Mouse (Mus musculus): Measurements from ENCODE around the gene Ap4m1. TPM values are rescaled to one million over a fixed set of nuclear protein-coding genes. Genes with fewer than 3 reads are reported as not detected.

Gene Ap4m1
- 13.0 TPM for polyA plus RNA-seq (2014; fragmentation: Illumina TruSeq; extraction: RNeasy Lipid Tissue Mini Kit (QIAGEN cat#74804); ENCODE audit: low read depth, low replicate concordance)

DNA sequence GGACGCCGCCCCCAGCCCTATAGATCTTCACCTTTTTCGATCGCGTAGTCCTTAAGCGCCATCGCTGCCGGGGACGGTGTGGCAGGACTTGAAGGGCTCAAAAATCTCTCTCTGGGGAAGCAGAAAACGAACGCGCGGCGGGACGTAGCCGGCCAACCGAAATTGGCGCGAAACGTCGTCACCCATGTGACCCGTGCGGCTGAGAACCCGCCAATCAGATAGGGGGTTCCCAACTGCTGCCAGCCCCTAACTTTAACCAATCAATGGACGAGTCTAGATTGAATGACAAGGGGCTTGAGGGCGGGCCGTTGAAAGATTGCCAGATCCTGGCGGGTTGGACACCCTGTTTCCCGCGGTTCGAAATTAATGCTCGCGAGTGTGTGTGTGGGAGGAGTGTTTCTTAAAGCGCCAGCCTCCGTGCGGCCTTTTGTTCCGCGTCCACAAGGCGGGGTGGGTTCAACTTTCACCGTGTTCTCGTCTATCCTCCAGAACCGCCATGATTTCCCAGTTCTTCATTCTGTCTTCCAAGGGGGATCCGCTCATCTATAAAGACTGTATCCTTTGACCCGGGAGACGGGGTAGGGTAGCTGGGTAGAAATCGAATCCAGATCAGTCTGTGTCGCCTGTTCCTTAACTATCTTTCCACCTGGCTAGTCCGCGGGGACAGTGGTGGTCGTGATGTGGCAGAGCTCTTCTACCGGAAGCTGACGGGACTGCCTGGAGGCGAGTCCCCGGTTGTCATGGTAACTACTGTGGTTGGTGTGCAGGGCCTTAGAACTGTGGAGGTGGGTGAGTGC is at the start of gene Ap4m1, which contains the start of gene Mcm7:
TSS of gene Ap4m1 (plus strand) at position 308 of the 797 bp plus-strand sequence.
TSS of gene Mcm7 (minus strand) at position 728 of the 797 bp plus-strand sequence.

DNA sequence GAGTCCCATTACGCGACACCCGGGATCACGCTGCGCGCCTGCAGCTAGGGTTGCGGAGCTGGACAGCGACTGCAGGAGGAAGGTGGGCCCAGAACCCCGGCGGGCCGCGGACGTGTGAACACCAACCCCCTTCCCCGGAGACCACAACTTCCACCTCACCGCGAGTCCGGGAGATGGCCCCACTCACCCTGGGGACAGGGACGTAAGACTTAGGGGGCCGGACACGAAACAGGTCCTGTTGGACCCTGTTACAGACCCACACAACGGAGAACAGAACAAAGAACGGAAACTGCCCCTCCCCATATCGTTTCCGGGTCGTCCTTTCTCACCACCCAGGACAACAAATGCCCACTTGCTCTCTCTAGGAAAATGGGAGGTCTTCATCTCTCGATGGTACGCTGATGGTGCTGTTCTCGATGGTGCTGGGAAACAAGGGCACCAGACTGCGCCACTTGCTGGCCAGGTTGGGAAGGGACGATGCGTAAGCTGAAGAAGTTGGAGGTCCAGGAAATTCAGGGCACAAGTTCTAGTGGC is 16.3 kb upstream of the Ap4m1 start, which contains the start of gene Zfp113:
TSS of gene Zfp113 (minus strand) at position 302 of the 534 bp plus-strand sequence.

DNA sequence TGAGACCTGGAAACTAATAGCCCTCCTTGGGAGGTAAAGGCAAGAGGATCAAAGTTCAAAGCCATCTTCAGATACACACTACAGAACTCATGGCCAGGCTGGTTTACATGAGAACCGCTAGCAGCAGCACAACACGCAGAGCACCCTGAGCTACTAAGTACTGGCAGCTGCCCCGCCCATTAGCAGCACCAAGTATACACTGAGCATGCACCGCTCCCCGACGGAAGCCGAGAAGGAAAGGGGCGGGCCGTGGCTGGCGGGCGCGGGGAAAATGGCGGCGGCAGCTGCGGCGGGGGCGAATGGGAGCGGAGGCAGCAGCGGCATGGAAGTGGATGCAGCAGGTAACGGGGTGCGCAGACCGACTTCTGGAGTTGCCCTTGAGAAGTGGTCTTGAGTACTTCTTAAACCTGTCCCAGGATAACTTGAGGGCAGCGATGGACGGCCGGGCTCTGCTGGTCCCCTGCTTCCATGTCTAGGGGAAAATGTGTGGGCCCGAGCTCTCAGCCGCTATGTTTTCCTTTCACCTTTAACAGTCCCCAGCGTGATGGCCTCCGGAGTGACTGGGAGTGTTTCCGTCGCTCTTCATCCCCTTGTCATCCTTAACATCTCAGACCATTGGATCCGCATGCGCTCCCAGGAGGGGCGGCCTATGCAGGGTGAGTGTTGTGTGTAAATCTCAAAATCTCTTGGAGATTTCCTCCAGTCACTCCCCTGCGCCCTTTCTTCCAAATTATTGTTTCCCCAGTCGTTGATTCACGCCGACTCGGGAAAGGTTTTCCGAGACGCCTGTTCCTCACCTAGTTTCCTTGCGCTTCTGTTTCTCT is 10.7 kb upstream of the Ap4m1 start, which contains the start of gene Cops6:
TSS of gene Cops6 (plus strand) at position 230 of the 824 bp plus-strand sequence.

DNA sequence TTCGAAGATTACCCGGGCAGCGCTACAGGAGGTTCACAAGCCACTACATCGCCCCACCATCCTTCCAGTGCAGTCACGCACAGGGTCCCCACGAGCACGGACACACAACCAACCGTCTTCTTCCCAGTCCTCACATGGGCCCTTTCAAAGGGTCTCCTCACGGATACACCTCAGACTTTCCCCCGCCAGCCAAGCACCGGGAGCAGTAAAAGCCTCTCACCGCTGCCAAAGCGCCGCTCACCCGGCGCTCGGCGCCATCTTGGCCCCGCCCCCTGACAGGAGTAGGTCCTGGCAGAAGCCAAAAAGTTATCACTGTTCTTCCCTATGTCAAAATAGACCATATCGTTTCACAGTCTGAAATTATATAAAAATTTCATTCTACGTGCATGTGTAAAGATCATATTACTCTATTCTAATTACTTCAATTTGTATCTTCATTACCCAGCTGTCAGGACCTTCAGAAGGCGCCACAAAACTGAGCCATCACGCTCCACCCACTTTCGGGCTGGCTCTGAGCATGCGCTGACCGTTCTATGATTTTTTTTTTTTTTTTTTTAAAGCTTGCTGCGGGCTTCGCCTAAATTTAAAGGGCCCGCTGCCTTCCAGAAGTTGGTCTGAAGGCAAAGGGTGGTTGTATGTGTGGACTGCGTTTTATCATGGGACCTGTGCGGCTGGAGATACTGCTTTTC is 15.3 kb downstream of the Ap4m1 start, which contains the start of the genes Taf6 and Cnpy4:
TSS of gene Taf6 (minus strand) at position 502 of the 689 bp plus-strand sequence.
TSS of gene Cnpy4 (plus strand) at position 536 of the 689 bp plus-strand sequence.

DNA sequence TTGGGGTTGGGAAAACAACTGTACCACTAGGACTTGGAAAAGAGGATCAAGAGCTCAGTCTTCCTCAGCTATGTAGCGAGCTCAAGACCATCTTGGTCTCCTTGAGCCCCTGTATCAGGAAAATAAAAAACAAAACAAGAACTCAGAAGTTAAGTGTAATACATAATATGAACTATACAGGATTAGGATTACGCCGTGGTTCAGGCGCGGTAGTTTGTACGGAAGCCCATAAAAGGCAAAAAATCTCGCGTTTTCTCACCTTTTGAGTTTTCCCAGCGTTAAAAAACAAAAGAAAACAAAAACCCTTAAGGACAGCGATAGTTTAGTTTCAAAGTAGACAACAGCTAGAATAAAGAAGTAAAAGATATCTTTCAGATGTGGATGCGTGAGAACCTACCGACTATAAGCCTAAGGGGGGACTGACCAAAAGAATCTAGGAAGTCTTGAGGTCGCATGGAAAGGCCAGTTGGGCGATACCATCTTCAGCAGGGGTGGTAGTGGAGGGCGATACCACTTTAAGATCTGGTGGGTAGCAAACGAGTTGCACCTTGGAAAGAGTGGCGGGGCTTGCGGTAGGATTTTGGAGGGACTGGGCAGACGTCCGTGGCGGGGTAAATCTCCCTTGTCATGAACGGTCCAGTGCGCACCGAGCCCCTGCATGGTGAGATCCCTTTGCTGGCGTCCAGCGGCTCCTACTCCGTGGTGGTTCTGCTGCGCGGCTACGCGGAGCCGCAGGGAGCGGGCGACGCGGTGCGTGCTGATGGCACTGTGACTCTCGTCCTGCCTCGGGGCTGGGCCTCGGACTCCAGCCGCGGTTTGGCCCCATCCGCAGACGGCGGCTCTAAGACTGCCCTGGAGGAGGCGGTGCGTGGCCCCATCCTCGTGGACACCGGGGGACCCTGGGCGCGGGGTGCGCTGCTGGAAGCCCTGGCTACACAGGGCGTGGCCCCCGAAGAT is 22.2 kb downstream of the Ap4m1 start, which contains the start of gene Mblac1:
TSS of gene Mblac1 (plus strand) at position 544 of the 957 bp plus-strand sequence.

DNA sequence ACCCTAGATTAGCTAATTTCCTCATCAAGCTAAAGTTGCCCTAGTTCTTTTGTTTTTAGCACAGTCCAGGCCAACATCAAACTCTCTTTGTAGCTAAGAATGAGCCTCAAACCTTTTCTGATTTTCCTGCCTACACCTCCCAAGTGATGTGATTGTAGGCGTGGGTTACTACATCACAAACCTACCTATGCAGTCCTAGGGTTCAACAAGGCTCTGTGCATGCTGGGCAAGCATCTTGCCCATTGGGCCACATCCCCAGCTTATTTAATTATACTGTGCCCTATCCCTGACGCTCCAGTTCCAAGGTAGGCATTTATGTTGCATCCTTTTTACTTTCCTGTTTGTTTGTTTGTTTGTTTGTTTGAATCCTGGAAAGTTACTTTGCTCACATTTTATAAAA is 53.9 kb downstream of the Ap4m1 start, which contains the start of gene Nxpe5:
TSS of gene Nxpe5 (plus strand) at position 199 of the 400 bp plus-strand sequence.

Other genes starting within 250 kb of the Ap4m1 start
- 0.21 TPM for gene Gjc3, start 208.9 kb upstream of the Ap4m1 start, polyA plus RNA-seq (2014; fragmentation: Illumina TruSeq; extraction: RNeasy Lipid Tissue Mini Kit (QIAGEN cat#74804); ENCODE audit: low read depth, low replicate concordance)
- gene Azgp1, start 190.5 kb upstream of the Ap4m1 start, polyA plus RNA-seq (2014; fragmentation: Illumina TruSeq; extraction: RNeasy Lipid Tissue Mini Kit (QIAGEN cat#74804); ENCODE audit: low read depth, low replicate concordance): 1.7 TPM
- gene Smok3a, start 150.7 kb upstream of the Ap4m1 start, polyA plus RNA-seq (2014; fragmentation: Illumina TruSeq; extraction: RNeasy Lipid Tissue Mini Kit (QIAGEN cat#74804); ENCODE audit: low read depth, low replicate concordance): not detected
- gene Smok3b, start 150.6 kb upstream of the Ap4m1 start, polyA plus RNA-seq (2014; fragmentation: Illumina TruSeq; extraction: RNeasy Lipid Tissue Mini Kit (QIAGEN cat#74804); ENCODE audit: low read depth, low replicate concordance): not detected
- gene Smok3c, start 118.8 kb upstream of the Ap4m1 start, polyA plus RNA-seq (2014; fragmentation: Illumina TruSeq; extraction: RNeasy Lipid Tissue Mini Kit (QIAGEN cat#74804); ENCODE audit: low read depth, low replicate concordance): not detected
- gene Zkscan1, start 86.9 kb upstream of the Ap4m1 start, polyA plus RNA-seq (2014; fragmentation: Illumina TruSeq; extraction: RNeasy Lipid Tissue Mini Kit (QIAGEN cat#74804); ENCODE audit: low read depth, low replicate concordance): 6.7 TPM
- 16.7 TPM for gene Zscan21, start 55.1 kb upstream of the Ap4m1 start, polyA plus RNA-seq (2014; fragmentation: Illumina TruSeq; extraction: RNeasy Lipid Tissue Mini Kit (QIAGEN cat#74804); ENCODE audit: low read depth, low replicate concordance)
- 3.8 TPM for gene Zfp113, start 16.3 kb upstream of the Ap4m1 start, polyA plus RNA-seq (2014; fragmentation: Illumina TruSeq; extraction: RNeasy Lipid Tissue Mini Kit (QIAGEN cat#74804); ENCODE audit: low read depth, low replicate concordance)
- 160 TPM for gene Cops6, start 10.9 kb upstream of the Ap4m1 start, polyA plus RNA-seq (2014; fragmentation: Illumina TruSeq; extraction: RNeasy Lipid Tissue Mini Kit (QIAGEN cat#74804); ENCODE audit: low read depth, low replicate concordance)
- 14.8 TPM for gene Mcm7, start 420 bp downstream of the Ap4m1 start, polyA plus RNA-seq (2014; fragmentation: Illumina TruSeq; extraction: RNeasy Lipid Tissue Mini Kit (QIAGEN cat#74804); ENCODE audit: low read depth, low replicate concordance)
- gene Taf6, start 15.4 kb downstream of the Ap4m1 start, polyA plus RNA-seq (2014; fragmentation: Illumina TruSeq; extraction: RNeasy Lipid Tissue Mini Kit (QIAGEN cat#74804); ENCODE audit: low read depth, low replicate concordance): 41.9 TPM
- 6.7 TPM for gene Cnpy4, start 15.5 kb downstream of the Ap4m1 start, polyA plus RNA-seq (2014; fragmentation: Illumina TruSeq; extraction: RNeasy Lipid Tissue Mini Kit (QIAGEN cat#74804); ENCODE audit: low read depth, low replicate concordance)
- gene Mblac1, start 22.3 kb downstream of the Ap4m1 start, polyA plus RNA-seq (2014; fragmentation: Illumina TruSeq; extraction: RNeasy Lipid Tissue Mini Kit (QIAGEN cat#74804); ENCODE audit: low read depth, low replicate concordance): 1.7 TPM
- gene Nxpe5, start 53.9 kb downstream of the Ap4m1 start, polyA plus RNA-seq (2014; fragmentation: Illumina TruSeq; extraction: RNeasy Lipid Tissue Mini Kit (QIAGEN cat#74804); ENCODE audit: low read depth, low replicate concordance): 0.24 TPM
- 70.5 TPM for gene Lamtor4, start 83.5 kb downstream of the Ap4m1 start, polyA plus RNA-seq (2014; fragmentation: Illumina TruSeq; extraction: RNeasy Lipid Tissue Mini Kit (QIAGEN cat#74804); ENCODE audit: low read depth, low replicate concordance)
- 7.1 TPM for gene BC037034, start 92.0 kb downstream of the Ap4m1 start, polyA plus RNA-seq (2014; fragmentation: Illumina TruSeq; extraction: RNeasy Lipid Tissue Mini Kit (QIAGEN cat#74804); ENCODE audit: low read depth, low replicate concordance)
- gene Gal3st4, start 100.8 kb downstream of the Ap4m1 start, polyA plus RNA-seq (2014; fragmentation: Illumina TruSeq; extraction: RNeasy Lipid Tissue Mini Kit (QIAGEN cat#74804); ENCODE audit: low read depth, low replicate concordance): not detected
- 0.18 TPM for gene Gm43720, start 108.0 kb downstream of the Ap4m1 start, polyA plus RNA-seq (2014; fragmentation: Illumina TruSeq; extraction: RNeasy Lipid Tissue Mini Kit (QIAGEN cat#74804); ENCODE audit: low read depth, low replicate concordance)
- 0.63 TPM for gene Gpc2, start 108.0 kb downstream of the Ap4m1 start, polyA plus RNA-seq (2014; fragmentation: Illumina TruSeq; extraction: RNeasy Lipid Tissue Mini Kit (QIAGEN cat#74804); ENCODE audit: low read depth, low replicate concordance)
- 0.34 TPM for gene Stag3, start 108.2 kb downstream of the Ap4m1 start, polyA plus RNA-seq (2014; fragmentation: Illumina TruSeq; extraction: RNeasy Lipid Tissue Mini Kit (QIAGEN cat#74804); ENCODE audit: low read depth, low replicate concordance)
- gene Pvrig, start 170.0 kb downstream of the Ap4m1 start, polyA plus RNA-seq (2014; fragmentation: Illumina TruSeq; extraction: RNeasy Lipid Tissue Mini Kit (QIAGEN cat#74804); ENCODE audit: low read depth, low replicate concordance): not detected

Data from heart, adult 10 weeks (tissue).